Mouse (Mus musculus): Measurements from ENCODE around the gene Adam22.

The Adam22 gene

GRCm38 (mm10) chr5:8164773-8165172 is 203.2 kb downstream of the Adam22 start:
- in situ Hi-C loops (cut with MboI), result no loop called here

GRCm38 (mm10) chr5:8151645-8152044 is 216.3 kb downstream of the Adam22 start:
- in situ Hi-C loops (cut with MboI), result no loop called here

- in situ Hi-C loops (cut with MboI), result no loop called here
Measured at GRCm38 (mm10) chr5:8146146-8146545, 221.8 kb downstream of the Adam22 start.

- in situ Hi-C loops (cut with MboI), result no loop called here
Measured at GRCm38 (mm10) chr5:8145473-8145872, 222.5 kb downstream of the Adam22 start.

- in situ Hi-C loops (cut with MboI), result no loop called here
Measured at GRCm38 (mm10) chr5:8132546-8132945, 235.4 kb downstream of the Adam22 start.

GRCm38 (mm10) chr5:8131918-8132317 is 236.0 kb downstream of the Adam22 start:
- in situ Hi-C loops (cut with MboI), result no loop called here

GRCm38 (mm10) chr5:8129750-8130149 is 238.2 kb downstream of the Adam22 start:
- in situ Hi-C loops (cut with MboI), result no loop called here

- in situ Hi-C loops (cut with MboI), result no loop called here
Measured at GRCm38 (mm10) chr5:8120926-8121325, 247.0 kb downstream of the Adam22 start.

- in situ Hi-C loops (cut with MboI), result no loop called here
Measured at GRCm38 (mm10) chr5:8120087-8120486, 247.9 kb downstream of the Adam22 start.

GRCm38 (mm10) chr5:8116561-8117168 is 251.3 kb downstream of the Adam22 start:
- in situ Hi-C loops (cut with MboI), result no loop called here

GRCm38 (mm10) chr5:8112246-8112645 is 255.7 kb downstream of the Adam22 start:
- in situ Hi-C loops (cut with MboI), result no loop called here

GRCm38 (mm10) chr5:8111691-8112090 is 256.3 kb downstream of the Adam22 start:
- in situ Hi-C loops (cut with MboI), result no loop called here

GRCm38 (mm10) chr5:8095689-8096088 is 272.3 kb downstream of the Adam22 start:
- in situ Hi-C loops (cut with MboI), result no loop called here

- in situ Hi-C loops (cut with MboI), result no loop called here
Measured at GRCm38 (mm10) chr5:8094921-8095320, 273.0 kb downstream of the Adam22 start.

GRCm38 (mm10) chr5:8088147-8088546 is 279.8 kb downstream of the Adam22 start:
- in situ Hi-C loops (cut with MboI), result no loop called here

- in situ Hi-C loops (cut with MboI), result no loop called here
Measured at GRCm38 (mm10) chr5:8085661-8086060, 282.3 kb downstream of the Adam22 start.

GRCm38 (mm10) chr5:8082800-8083509 is 285.0 kb downstream of the Adam22 start:
- in situ Hi-C loops (cut with MboI), result no loop called here

- in situ Hi-C loops (cut with MboI), result no loop called here
Measured at GRCm38 (mm10) chr5:8077481-8077880, 290.5 kb downstream of the Adam22 start.

- in situ Hi-C loops (cut with MboI), result loop anchor here (25.0 kb wide), 1 partner anchor 338 kb away; the partner anchor contains the start of genes Dbf4 and Slc25a40
Measured at GRCm38 (mm10) chr5:8073901-8074561, 293.9 kb downstream of the Adam22 start.

GRCm38 (mm10) chr5:8073406-8073805 is 294.6 kb downstream of the Adam22 start:
- in situ Hi-C loops (cut with MboI), result loop anchor here (25.0 kb wide), 1 partner anchor 339 kb away; the partner anchor contains the start of genes Dbf4 and Slc25a40

- in situ Hi-C loops (cut with MboI), result loop anchor here (25.0 kb wide), 1 partner anchor 349 kb away; the partner anchor contains the start of genes Dbf4 and Slc25a40
Measured at GRCm38 (mm10) chr5:8063207-8063606, 304.8 kb downstream of the Adam22 start.

GRCm38 (mm10) chr5:8062469-8062868 is 305.5 kb downstream of the Adam22 start:
- in situ Hi-C loops (cut with MboI), result loop anchor here (25.0 kb wide), 1 partner anchor 350 kb away; the partner anchor contains the start of genes Dbf4 and Slc25a40

GRCm38 (mm10) chr5:8058056-8058455 is 309.9 kb downstream of the Adam22 start:
- in situ Hi-C loops (cut with MboI), result loop anchor here (25.0 kb wide), 1 partner anchor 354 kb away; the partner anchor contains the start of genes Dbf4 and Slc25a40
